Mouse (Mus musculus) bone marrow, adult 2 months (tissue): Measurements from ENCODE around the gene Sgo1.

Experiments used
- CTCF ChIP-seq: fragments of 200-500 bp; IDR thresholded peaks from 2 replicates; pipeline ENCODE4 v1.5.1; 2011; ENCODE audit warnings: low read length, control low read depth; ENCODE audit not compliant: control insufficient read depth, insufficient read depth
- POLR2A ChIP-seq: fragments of 200-500 bp; IDR thresholded peaks from 2 replicates; pipeline ENCODE4 v1.6.1; 2011; ENCODE audit warnings: low read depth, mild to moderate bottlenecking, control low read depth, low read length, borderline replicate concordance; ENCODE audit not compliant: control insufficient read depth

DNA sequence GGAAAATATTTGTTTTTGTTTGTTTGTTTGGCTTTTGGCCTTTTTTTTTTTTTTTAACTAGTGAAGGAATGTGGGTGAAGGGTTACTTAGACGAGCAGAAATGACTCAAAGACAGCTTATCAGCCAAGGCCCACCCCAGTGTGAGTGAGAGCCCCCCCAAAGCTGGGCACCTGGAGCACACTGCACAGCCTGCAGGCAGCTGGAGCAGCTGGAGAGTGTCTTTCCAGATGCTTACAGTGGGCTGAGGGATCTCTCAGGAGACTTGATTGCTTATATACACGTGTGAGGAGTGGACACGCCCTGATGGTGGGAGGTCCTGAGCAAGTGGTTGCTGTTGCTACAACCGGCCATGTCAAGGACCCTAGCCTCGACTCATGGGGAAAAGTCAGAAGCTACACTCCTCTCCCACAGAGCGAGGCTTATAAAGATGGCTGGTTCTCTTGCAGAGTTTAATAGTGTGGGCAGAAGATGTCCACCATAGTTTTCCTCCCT is 32.7 kb downstream of the Sgo1 start:
- TF ChIP-seq CTCF (no peak), POLR2A (no peak)
